Mouse (Mus musculus) inflammation-experienced regulatory T-cells, adult 6 months (primary cell): ENCODE data around the gene Flcn. TPM values are rescaled to one million over a fixed set of nuclear protein-coding genes. Genes with fewer than 3 reads are reported as not detected.

Experiments used
- ATAC-seq: one replicate; pipeline ENCODE4 v1.8.0; 2017
- polyA plus RNA-seq, 3 experiments: library from polyadenylated mRNA; unstranded; fragments of 100-300 nt; shearing (Covaris generic); gene quantifications; one replicate each; pipeline ENCODE4 v1.2.1; 2017

The Flcn gene
- polyA plus RNA-seq, 3 experiments from 2014 or later: 19.6 to 30.6 (median 23.2) TPM

DNA sequence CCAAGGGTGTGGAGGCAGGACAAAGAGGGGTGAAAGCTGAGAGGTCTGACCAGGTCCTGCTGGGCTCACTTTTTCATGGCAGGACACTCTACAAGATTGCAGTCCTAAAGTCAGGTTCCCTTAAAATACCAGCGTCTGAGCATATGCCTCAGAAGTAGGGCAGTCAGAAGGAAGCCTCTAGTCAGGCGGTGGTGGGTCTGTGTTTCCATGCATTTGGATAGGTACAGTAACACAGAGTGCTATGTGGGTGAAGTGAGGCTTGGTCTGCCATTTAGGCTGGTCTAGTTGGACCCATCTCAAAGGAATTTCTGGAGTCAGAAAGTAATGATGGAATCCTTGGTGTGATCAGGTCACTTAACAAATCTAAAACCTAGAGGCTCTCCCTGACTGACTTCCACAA lies 40.5 kb downstream of the Flcn start:
- no peak for ATAC-seq

DNA sequence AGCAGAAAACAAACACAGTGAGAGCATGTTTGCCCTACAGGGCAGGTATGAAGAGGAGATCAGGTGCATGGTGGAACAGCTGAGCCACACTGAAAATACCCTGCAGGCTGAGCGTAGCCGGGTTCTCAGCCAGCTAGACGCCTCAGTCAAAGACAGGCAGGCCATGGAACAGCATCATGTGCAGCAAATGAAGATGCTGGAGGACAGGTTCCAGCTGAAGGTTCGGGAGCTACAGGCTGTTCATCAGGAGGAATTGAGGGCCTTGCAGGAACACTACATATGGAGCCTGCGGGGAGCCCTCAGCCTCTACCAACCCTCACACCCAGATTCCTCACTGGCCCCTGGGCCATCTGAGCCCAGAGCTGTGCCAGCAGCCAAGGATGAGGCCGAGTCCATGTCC lies 49.0 kb downstream of the Flcn start:
- ATAC-seq: no peak

DNA sequence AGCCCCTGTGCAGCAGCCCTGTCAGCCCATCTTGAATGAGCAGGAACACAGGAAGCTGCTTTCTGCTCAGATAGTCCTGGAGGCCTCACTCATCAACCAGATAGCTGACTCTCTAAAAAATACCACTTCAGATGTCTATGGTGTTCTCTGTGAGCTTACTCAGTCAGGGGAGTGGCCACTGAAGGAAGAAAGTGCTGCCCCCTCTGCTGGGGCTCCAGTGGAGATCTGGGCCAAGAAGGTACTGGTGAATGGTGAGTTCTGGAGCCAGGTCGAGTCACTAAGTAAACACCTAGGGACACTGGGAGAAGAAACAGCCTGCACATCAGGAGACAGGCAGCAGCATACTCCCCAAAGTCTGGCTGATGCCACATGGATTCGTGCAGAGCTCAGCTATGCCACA lies 50.2 kb downstream of the Flcn start:
- no peak for ATAC-seq

DNA sequence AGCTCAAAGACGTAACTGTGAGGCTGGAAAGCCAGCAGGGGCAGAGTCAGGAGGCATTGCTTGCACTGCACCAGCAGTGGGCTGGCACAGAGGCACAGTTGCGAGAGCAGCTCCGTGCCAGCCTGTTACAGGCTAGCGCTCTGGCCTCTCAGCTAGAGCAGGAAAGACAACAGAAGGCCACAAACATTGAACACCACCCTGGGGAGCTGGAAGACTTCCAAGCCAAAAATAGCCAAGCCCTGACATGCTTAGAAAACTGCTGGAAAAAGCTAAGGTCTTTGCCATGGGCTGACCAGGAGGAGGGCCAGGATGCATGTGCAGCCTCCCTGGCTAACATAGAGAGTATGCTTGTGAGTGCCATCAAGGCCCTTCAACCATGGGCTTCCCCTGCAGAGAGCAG lies 50.6 kb downstream of the Flcn start:
- no peak for ATAC-seq

DNA sequence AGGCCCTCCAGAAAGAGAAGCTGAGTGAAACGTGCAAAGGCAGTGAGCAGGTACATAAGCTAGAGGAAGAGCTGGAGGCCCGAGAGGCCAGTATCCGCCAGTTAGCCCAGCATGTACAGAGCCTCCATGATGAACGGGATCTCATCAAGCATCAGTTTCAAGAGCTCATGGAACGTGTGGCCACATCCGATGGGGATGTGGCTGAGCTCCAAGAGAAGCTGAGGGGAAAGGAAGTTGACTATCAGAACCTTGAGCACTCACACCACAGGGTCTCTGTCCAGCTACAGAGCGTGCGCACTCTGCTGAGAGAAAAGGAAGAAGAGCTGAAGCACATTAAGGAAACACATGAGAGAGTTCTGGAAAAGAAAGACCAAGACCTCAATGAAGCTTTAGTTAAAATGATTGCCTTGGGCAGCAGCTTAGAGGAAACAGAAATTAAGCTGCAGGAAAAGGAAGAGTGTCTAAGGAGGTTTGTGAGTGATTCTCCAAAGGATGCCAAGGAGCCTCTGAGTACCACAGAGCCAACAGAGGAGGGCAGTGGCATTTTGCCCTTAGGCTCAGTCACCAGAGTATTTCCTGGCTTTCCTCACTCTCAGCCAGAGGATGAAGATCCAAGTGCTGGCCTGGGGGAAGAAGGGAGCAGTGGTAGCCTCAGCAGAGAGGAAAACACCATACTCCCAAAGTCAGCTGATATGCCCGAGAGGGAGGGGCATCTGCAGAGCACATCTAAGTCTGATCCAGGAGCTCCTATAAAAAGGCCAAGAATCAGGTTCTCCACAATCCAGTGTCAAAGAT lies 51.4 kb downstream of the Flcn start:
- ATAC-seq: no peak

DNA sequence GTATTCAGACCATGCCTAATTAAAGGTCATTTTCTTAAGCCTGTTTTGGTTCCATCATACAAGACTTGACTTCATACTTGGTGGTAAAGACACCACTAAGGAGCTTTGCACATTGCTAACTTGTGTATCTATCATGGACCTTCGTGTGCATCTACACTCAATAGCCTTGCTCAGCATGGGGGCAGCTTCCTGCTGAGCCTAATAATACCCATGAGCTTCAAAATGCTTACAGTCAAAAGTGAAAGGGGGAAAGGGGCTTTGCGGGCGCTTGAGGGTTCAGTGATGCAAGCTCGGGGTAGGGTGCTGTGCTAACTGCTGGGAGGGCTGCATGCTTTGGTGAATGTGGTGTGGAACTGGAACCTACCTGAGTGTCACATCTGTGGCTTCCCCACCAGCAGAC lies 53.5 kb downstream of the Flcn start:
- no peak for ATAC-seq

DNA sequence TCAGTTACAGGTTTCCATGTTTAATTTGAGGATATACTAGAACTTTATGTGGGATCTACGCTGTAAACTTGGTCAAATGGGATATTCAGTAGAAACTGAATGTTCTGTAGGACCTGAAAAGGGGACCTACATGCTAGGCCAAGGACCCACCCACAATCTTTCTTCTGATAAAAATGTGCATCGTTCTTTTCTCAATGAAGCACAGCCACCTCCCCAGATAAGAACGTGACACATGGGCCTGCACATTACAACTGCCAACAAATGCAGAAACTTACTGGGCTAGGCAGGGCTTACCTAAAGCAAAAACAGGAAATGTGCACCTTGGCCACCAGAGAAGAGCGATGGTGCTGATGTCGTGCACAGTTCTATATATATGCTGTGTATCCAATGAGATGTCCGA lies 55.3 kb downstream of the Flcn start:
- ATAC-seq: no peak

DNA sequence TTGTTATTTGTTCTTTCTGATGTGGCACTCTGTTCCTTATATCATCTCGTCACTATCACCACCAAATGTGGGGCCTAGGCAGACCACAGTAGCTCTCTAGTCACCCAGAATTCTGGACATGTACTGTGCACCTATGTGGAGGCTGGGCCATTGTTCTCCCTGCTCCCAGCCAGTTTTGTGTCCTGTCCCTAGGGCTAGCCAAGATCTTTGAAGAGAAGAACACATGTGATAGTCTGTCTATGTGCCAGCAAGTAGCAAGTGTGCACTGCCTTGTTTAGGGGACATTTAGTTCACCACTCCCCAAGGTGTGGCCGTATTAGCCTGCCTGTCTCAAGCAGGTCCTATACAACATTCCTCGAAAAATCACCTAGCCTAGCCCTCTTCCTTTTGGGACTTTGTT lies 60.8 kb downstream of the Flcn start:
- ATAC-seq: no peak

DNA sequence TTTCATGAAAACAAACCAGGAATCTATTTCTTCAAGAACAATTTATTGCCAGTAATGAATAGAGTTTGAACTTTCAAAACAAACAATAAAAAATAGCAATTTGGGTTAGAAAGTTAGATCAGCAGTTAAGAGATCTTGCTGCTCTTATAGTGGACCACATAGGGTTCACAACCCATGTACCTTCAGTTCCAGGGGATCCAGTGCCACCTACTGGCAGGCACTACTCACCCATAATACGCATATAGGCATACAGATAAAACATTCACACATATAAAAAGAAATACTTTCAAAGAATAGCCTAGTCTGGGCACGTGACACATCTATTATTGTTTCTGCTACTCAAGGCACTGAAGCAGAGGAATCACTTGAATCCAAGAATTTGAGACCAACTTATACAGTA lies 63.2 kb downstream of the Flcn start:
- ATAC-seq: no peak

DNA sequence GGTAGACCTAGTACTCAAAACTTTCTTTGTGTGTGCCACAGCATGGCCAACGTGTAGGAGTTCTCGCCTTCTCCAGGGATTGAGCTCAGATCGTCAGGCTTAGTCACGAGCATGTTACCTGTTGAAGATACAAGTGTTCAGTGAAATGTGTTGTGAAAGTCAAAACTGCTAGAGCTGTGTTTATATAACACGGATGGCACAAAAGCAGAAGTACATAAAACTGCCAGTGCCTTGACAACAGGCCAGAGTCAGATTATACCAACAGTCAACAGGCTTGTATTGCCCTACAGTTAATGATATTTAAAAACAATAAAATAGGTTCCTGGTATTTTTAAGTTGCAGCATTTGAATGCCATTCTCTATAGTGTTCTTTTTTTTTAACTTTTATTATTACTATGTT lies 64.0 kb downstream of the Flcn start:
- ATAC-seq: no peak

DNA sequence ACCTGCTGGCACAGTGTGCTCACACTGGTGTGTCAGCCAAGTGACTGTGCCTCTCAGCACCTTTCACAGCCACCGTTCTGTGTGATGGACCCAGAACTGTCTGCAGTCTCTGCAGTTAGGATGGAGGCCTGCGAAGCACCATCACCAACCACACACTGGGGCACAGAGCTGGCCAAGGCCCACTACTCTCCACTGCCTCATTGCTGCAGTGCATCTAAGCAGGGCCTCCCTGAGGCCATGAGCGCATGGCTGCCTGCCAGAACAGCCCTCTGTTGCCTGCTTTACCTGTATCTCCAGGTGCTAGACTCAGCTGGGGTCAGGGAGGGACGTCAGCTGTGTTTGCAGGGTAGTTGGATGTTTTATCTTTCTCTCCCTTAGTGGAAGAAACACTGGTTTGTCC lies 65.4 kb downstream of the Flcn start:
- ATAC-seq: no peak

DNA sequence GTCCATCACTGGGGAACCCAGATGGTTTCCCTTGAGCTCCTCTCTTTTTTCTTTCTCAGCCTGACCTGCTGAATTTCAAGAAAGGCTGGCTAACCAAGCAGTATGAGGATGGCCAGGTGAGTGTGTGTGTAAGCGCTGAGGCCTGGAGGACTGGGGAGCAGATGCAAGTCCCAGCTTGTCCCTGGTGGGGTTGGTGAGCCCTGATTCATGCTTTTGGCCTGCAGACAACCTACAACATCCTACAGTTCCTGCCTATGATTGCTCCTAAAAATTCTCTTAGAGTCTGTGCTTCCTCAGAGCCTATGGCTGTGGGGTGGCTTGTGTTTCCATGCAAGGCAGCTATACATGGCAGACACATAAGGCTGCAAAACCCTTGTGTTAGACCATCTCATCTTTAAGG lies 66.1 kb downstream of the Flcn start:
- ATAC-seq: no peak

DNA sequence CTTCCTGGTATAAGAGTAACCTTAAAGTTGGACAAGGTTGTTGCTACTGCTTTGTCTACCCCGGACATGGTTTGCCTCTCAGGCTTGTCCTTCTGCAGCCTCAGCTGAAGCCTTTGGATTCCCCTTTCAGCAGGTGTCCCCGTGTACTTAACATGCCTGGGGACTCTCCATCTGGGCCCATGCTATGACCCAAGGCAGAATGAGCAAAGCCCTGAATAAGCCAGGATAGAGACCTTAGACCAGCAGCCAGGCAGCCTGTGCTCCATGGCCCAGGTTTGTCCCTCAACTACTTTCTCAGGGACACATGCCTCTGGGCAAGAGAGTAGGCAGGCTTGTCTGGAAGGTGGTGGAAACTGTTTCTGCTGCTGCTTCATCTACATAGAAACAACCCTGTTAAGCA lies 66.5 kb downstream of the Flcn start:
- ATAC-seq: no peak

DNA sequence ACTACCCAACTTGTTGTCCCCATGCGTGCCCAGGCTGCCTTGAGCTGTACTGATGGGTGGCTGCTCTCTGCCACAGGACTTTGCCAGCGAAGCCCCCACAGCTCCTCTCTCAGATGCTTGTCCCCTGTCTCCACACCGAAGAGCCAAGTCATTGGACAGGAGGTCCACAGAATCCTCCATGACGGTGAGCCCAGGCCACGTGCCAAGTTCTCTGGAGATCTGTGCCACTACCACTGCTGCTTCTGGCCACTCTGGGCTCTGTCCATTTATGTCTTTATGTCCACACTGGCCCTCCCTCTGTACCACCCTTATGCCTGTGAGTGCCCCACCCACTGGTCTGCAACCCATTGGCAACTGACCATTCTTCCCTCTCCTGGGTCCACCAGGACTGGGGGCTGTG lies 67.9 kb downstream of the Flcn start:
- no peak for ATAC-seq

Other genes with a start within 250 kb of the Flcn start
- not detected for gene Olfr222, start 233.8 kb downstream of the Flcn start, polyA plus RNA-seq
- not detected for gene Olfr223, start 216.7 kb downstream of the Flcn start, polyA plus RNA-seq
- gene Mprip, start 148.7 kb downstream of the Flcn start, polyA plus RNA-seq: 10 to 100 TPM; 16.4 to 27.3 (median 22.0) TPM
- gene Pld6, start 22.4 kb downstream of the Flcn start, polyA plus RNA-seq: under 1 TPM in 1 of 3 experiments, not detected in 2; 0.51 TPM
- gene Nt5m, start 29.4 kb upstream of the Flcn start, polyA plus RNA-seq: 1 to 10 TPM; 6.3 to 8.8 (median 7.6) TPM
- 10 to 100 TPM; 75.3 to 89.0 (median 88.4) TPM for gene Cops3, start 29.8 kb upstream of the Flcn start, polyA plus RNA-seq
- 1 to 10 TPM; 4.0 to 8.1 (median 6.0) TPM for gene Med9, start 138.2 kb upstream of the Flcn start, polyA plus RNA-seq
- gene Rasd1, start 154.9 kb upstream of the Flcn start, polyA plus RNA-seq: under 1 TPM in 1 of 3 experiments, not detected in 2; 0.88 TPM
- gene Pemt, start 236.5 kb upstream of the Flcn start, polyA plus RNA-seq: 1 to 10 TPM in 2 of 3 experiments, under 1 TPM in 1; 0.74 to 2.5 (median 1.9) TPM